Mouse (Mus musculus): ENCODE data around the gene Usp54. TPM values are rescaled to one million over a fixed set of nuclear protein-coding genes. Genes with fewer than 3 reads are reported as not detected.
A peak's percentile ranks its signal among the peaks of the same experiment; 100 is the strongest.

Gene Usp54
- polyA plus RNA-seq, 1 experiment from 2014 or later = 7.7 TPM

DNA sequence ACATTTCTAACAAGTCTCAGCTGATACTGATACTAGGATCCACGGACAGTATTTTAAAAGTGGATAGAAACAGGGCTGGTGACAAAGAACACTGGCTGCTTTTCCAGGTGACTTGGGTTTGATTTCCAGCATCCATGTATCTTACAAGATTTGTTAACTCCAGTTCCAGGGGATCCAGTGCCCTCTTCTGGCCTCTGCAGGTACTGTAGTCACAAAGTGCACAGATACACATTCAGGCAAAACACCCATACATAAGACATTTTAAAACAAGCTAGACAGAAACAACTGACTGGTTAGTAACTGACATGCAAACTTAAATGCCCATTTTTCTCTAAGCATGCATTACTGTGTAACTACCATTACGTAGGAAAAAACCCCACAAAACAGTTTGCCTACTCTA lies 32.1 kb upstream of the Usp54 start:
- peaks cover 13% of the 10 kb centered on the region; the same call in 1 of the 2 replicates for H3K4me1 ChIP-seq (ENCODE audit: control insufficient read depth, insufficient read depth, low read length)
- no peak for ATAC-seq (ENCODE audit: low read depth)

DNA sequence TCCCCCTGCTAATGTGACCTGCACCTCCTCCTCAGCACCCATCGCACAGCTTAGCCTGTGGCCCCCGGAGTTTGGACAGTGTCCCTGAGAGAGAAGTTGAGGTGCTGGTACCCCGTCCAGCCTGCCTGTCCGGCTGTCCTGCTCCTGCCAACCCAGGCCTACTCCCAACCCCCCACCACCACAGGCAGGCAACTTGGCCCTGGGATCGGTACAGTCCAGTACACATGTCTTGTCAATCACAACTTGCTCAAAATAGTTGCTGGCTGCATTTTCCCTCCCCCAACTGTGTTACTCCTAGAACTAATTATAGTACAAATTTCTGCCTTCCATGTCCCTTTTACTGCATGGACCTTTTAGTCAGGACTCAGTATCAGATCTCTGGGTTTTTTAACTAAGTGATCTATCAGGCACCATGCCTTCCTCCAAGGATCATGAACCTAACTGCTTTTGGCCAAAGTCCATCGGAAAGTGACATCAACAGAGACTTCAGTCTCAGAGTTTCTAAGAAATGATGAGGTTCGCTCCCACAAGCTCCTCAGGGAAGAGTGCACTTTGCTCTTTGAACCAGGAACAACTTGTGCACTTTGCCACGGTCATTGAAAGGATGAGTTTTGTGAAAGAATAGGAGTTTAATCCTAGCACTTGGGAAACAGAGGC lies 27.4 kb upstream of the Usp54 start, which contains the start of gene Synpo2l:
Synpo2l (minus strand) TSS at position 201 of the 657 bp plus-strand sequence.
- H3K4me2 ChIP-seq (ENCODE audit: low read depth, low read length) = no peak within 1 kb of the TSS
- H3K27me3 ChIP-seq (replicated peaks; ENCODE audit: control insufficient read depth, insufficient read depth, low read length) = peaks cover 4% of the 10 kb centered on the region

More for the DNA sequence above, 32.1 kb upstream of the Usp54 start:
- Histone ChIP-seq H3K9ac (ENCODE audit: low read depth, low read length) (no peak overlapping the region), H3K27ac (replicated peaks; ENCODE audit: low read depth, low read length) (no peak overlapping the region), H3K27me3 (replicated peaks; ENCODE audit: control insufficient read depth, insufficient read depth, low read length) (peaks cover 4% of the 10 kb centered on the region), H3K4me3 (ENCODE audit: low read depth, low read length) (peak overlapping the region; percentile 67; the same call in 1 of the 2 replicates), H3K9me3 (ENCODE audit: control insufficient read depth, low read length) (peaks cover 3% of the 10 kb centered on the region; the same call in 1 of the 2 replicates), H3K36me3 (ENCODE audit: control insufficient read depth, insufficient read depth, low read length) (peaks cover 25% of the 10 kb centered on the region), H3K4me2 (ENCODE audit: low read depth, low read length) (peak overlapping the region; percentile 73)
- no peak for DNase-seq (ENCODE audit: low spot score)
- 86% methylated on average over 2 of the region's 2 CpGs for WGBS

DNA sequence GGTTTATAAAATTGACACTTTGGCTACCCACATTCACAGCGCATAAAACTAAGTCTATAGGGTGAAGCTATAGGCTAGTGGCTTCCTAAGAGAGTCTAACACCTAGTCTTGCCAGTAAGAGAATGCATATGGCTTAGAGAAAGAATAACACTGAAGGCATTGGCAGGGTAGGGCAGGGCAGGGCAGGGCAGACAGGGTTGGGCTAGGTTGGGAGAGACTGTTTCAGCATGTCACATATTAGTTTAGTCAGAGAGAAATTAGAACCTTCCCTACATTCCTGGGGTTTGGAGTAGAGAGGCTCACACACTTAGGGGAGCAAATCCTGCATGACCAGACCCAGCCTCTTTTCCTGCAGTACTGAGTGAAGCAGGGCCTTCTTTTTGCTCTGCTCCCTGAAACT lies 26.6 kb upstream of the Usp54 start:
- H3K4me1 ChIP-seq (ENCODE audit: control insufficient read depth, insufficient read depth, low read length) = no peaks in the 10 kb centered on the region
- H3K4me3 ChIP-seq (ENCODE audit: low read depth, low read length) = no peak overlapping the region
- peaks cover 4% of the 10 kb centered on the region for H3K27me3 ChIP-seq (replicated peaks; ENCODE audit: control insufficient read depth, insufficient read depth, low read length)
- no peak overlapping the region for H3K9ac ChIP-seq (ENCODE audit: low read depth, low read length)
- WGBS = 64% methylated on average over 1 of the region's 1 CpGs
- H3K4me2 ChIP-seq (ENCODE audit: low read depth, low read length) = no peak overlapping the region
- no peak for ATAC-seq (ENCODE audit: low read depth)
- H3K36me3 ChIP-seq (ENCODE audit: control insufficient read depth, insufficient read depth, low read length) = no peaks in the 10 kb centered on the region
- no peak for DNase-seq (ENCODE audit: low spot score)
- H3K9me3 ChIP-seq (ENCODE audit: control insufficient read depth, low read length) = no peaks in the 10 kb centered on the region
- H3K27ac ChIP-seq (replicated peaks; ENCODE audit: low read depth, low read length) = 0 out of 2 replicates have a peak overlapping the region, but pooled peaks have one; percentile 10

More for the DNA sequence above, 27.4 kb upstream of the Usp54 start, which contains the start of gene Synpo2l:
- Histone ChIP-seq H3K4me1 (ENCODE audit: control insufficient read depth, insufficient read depth, low read length) (no peaks in the 10 kb centered on the region), H3K27ac (replicated peaks; ENCODE audit: low read depth, low read length) (0 out of 2 replicates have a peak within 1 kb of the TSS, but pooled peaks have one; percentile 10), H3K9me3 (ENCODE audit: control insufficient read depth, low read length) (peaks cover 3% of the 10 kb centered on the region; the same call in 1 of the 2 replicates), H3K4me3 (ENCODE audit: low read depth, low read length) (no peak within 1 kb of the TSS), H3K36me3 (ENCODE audit: control insufficient read depth, insufficient read depth, low read length) (no peaks in the 10 kb centered on the region), H3K9ac (ENCODE audit: low read depth, low read length) (no peak within 1 kb of the TSS; the same call in 1 of the 2 replicates)
- DNase-seq (ENCODE audit: low spot score) (peak; percentile 52), ATAC-seq (ENCODE audit: low read depth) (0 out of 2 replicates have a peak, but pooled peaks have one; percentile 7)
- 76% methylated on average over 7 of the region's 8 CpGs for WGBS

DNA sequence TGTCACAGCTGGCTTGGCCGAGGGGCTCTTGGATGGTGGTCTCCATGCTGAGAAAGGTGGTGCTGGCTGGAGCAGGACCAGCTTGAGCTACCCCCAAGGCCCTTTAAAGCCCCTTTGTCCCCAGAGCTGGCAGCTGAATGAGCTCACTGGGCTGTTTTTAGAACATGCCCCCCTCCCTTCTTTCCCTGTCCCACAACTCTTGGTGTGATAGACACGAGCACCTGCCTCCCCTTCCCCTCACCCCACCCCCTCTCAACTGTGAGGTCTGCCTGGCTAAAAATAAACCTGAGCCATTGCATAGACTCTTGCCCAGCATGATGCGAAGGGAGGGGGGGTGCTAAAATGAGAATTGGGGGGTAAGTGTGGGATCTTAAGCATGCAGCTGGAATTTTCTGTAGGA lies 23.6 kb upstream of the Usp54 start:
- WGBS = 57% methylated on average over 3 of the region's 3 CpGs
- Histone ChIP-seq H3K36me3 (ENCODE audit: control insufficient read depth, insufficient read depth, low read length) (no peaks in the 10 kb centered on the region), H3K9ac (ENCODE audit: low read depth, low read length) (peak overlapping the region; percentile 57), H3K9me3 (ENCODE audit: control insufficient read depth, low read length) (no peaks in the 10 kb centered on the region), H3K4me3 (ENCODE audit: low read depth, low read length) (0 out of 2 replicates have a peak overlapping the region, but pooled peaks have one; percentile 10), H3K27me3 (replicated peaks; ENCODE audit: control insufficient read depth, insufficient read depth, low read length) (peaks cover 4% of the 10 kb centered on the region), H3K4me2 (ENCODE audit: low read depth, low read length) (no peak overlapping the region), H3K27ac (replicated peaks; ENCODE audit: low read depth, low read length) (peak overlapping the region; percentile 52; the same call in 1 of the 2 replicates), H3K4me1 (ENCODE audit: control insufficient read depth, insufficient read depth, low read length) (0 out of 2 replicates have a peak, but pooled peaks cover 5% of the 10 kb centered on the region)
- peak; percentile 17 for ATAC-seq (ENCODE audit: low read depth)
- peak; percentile 75 for DNase-seq (ENCODE audit: low spot score)

DNA sequence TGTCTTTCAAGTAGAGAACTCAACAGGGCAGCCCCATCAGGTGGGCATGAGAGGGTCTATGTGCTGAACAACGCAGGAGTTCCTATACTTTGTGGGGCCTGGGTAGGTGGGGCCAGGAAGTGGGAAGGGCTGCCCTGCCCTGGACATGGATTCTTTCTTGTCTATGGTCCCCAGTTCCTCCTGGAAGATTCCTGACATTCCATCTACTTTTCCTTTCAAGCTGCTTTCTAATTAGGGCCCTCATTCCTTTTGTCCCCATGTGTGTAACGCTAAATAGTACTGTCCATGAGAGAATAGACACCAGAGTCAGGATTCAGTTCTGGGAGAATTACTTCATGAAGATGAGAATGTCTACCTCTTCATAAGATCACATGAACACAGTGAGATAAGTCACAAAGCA lies 22.7 kb upstream of the Usp54 start:
- H3K36me3 ChIP-seq (ENCODE audit: control insufficient read depth, insufficient read depth, low read length) = no peaks in the 10 kb centered on the region
- peak overlapping the region; percentile 52; the same call in 1 of the 2 replicates for H3K27ac ChIP-seq (replicated peaks; ENCODE audit: low read depth, low read length)
- no peaks in the 10 kb centered on the region; the same call in 1 of the 2 replicates for H3K27me3 ChIP-seq (replicated peaks; ENCODE audit: control insufficient read depth, insufficient read depth, low read length)
- 0 out of 2 replicates have a peak, but pooled peaks cover 5% of the 10 kb centered on the region for H3K4me1 ChIP-seq (ENCODE audit: control insufficient read depth, insufficient read depth, low read length)
- H3K9ac ChIP-seq (ENCODE audit: low read depth, low read length) = 0 out of 2 replicates have a peak overlapping the region, but pooled peaks have one; percentile 57
- no peaks in the 10 kb centered on the region for H3K9me3 ChIP-seq (ENCODE audit: control insufficient read depth, low read length)
- H3K4me3 ChIP-seq (ENCODE audit: low read depth, low read length) = peak overlapping the region; percentile 10
- DNase-seq (ENCODE audit: low spot score) (no peak), ATAC-seq (ENCODE audit: low read depth) (no peak)
- H3K4me2 ChIP-seq (ENCODE audit: low read depth, low read length) = no peak overlapping the region
- WGBS = 53% methylated on average over 2 of the region's 2 CpGs

DNA sequence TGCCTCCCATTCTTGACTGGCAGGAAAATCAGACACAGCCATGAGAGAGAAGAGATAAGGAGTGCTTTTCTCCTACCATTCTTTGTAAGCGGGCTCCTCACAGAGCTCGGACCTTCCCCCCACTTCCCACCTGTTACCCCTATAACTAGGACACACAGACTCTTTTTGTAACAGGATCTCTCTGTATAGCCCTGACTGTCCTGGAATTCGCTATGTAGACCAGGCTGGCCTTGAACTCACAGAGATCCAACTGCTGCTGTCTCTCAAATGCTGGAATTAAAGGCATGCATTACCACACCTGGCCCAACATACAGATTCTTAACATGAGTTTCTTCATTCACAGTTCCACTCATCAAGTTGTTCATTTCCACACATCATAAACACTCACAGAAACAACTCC lies 21.9 kb upstream of the Usp54 start:
- WGBS = 78% methylated on average over 3 of the region's 3 CpGs
- Histone ChIP-seq H3K9me3 (ENCODE audit: control insufficient read depth, low read length) (no peaks in the 10 kb centered on the region), H3K9ac (ENCODE audit: low read depth, low read length) (peak overlapping the region; percentile 77)

DNA sequence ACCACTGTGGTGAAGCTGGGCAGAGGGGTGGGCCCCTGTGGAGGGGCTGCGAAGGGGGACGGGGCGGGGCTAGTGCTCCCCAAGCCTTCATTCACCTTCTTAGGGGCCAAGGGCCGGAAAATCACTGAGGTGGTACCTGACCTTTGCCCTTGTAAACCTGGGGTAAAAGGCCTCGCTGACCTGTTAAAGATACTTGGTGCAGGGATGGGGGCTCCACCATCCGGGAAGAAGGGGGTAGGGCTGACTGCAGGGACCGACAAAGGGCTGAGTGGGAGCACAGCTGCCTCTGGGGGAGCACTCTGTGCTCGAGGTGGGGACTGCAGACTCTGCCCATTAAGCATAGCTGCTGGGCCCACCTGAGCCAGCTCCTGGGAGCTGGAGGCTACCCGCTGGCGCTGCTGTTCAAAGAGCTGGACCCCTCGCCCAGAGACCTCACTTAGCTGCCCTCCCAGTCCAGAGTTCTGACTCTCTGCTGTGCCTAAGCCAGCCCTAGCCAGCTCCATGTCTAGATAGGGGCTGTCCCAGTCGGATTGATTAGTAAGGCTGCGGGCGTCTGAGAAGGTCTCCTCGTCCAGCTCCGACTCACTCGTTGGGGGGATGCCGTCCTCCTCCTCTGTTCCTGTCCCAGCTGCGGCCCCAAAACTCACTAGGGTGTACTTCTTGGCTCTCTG lies 20.9 kb upstream of the Usp54 start:
- Histone ChIP-seq H3K27me3 (replicated peaks; ENCODE audit: control insufficient read depth, insufficient read depth, low read length) (no peaks in the 10 kb centered on the region; the same call in 1 of the 2 replicates), H3K9me3 (ENCODE audit: control insufficient read depth, low read length) (no peaks in the 10 kb centered on the region), H3K9ac (ENCODE audit: low read depth, low read length) (peak overlapping the region; percentile 77), H3K4me2 (ENCODE audit: low read depth, low read length) (peak overlapping the region; percentile 91), H3K4me3 (ENCODE audit: low read depth, low read length) (peak overlapping the region; percentile 69), H3K36me3 (ENCODE audit: control insufficient read depth, insufficient read depth, low read length) (no peaks in the 10 kb centered on the region), H3K4me1 (ENCODE audit: control insufficient read depth, insufficient read depth, low read length) (0 out of 2 replicates have a peak, but pooled peaks cover 5% of the 10 kb centered on the region), H3K27ac (replicated peaks; ENCODE audit: low read depth, low read length) (peak overlapping the region; percentile 92)
- ATAC-seq (ENCODE audit: low read depth) (peak; percentile 16; the same call in 1 of the 2 replicates), DNase-seq (ENCODE audit: low spot score) (no peak)
- 6% methylated on average over 18 of the region's 19 CpGs for WGBS

More for the DNA sequence above, 21.9 kb upstream of the Usp54 start:
- H3K4me3 ChIP-seq (ENCODE audit: low read depth, low read length) = peak overlapping the region; percentile 69
- H3K4me1 ChIP-seq (ENCODE audit: control insufficient read depth, insufficient read depth, low read length) = 0 out of 2 replicates have a peak, but pooled peaks cover 5% of the 10 kb centered on the region
- peak overlapping the region; percentile 92; the same call in 1 of the 2 replicates for H3K27ac ChIP-seq (replicated peaks; ENCODE audit: low read depth, low read length)
- ATAC-seq (ENCODE audit: low read depth) = no peak
- H3K27me3 ChIP-seq (replicated peaks; ENCODE audit: control insufficient read depth, insufficient read depth, low read length) = no peaks in the 10 kb centered on the region; the same call in 1 of the 2 replicates
- DNase-seq (ENCODE audit: low spot score) = no peak
- no peaks in the 10 kb centered on the region for H3K36me3 ChIP-seq (ENCODE audit: control insufficient read depth, insufficient read depth, low read length)
- no peak overlapping the region for H3K4me2 ChIP-seq (ENCODE audit: low read depth, low read length)

All from embryonic facial prominence, embryonic 14.5 days (tissue).